Mouse (Mus musculus) neutrophil, adult 5-6 weeks (primary cell): ENCODE measurements around the gene Ctsz. TPM values are rescaled to one million over a fixed set of nuclear protein-coding genes. Genes with fewer than 3 reads are reported as not detected.

ENCODE experiments used
- ATAC-seq: fragments of 151-379, 151-347 bp; 2 replicates; pipeline ENCODE4 v1.8.0; 2017; ENCODE audit warnings: mild to moderate bottlenecking, moderate TSS enrichment; ENCODE audit not compliant: insufficient number of reproducible peaks, poor library complexity, low FRiP score, severe bottlenecking; ENCODE audit errors: extremely low read depth
- total RNA-seq: library from RNA; stranded (forward); fragments of 200-1000 nt; gene quantifications from 2 replicates; pipeline ENCODE4 v1.2.3, GENCODE M21; 2017

Gene Ctsz
- total RNA-seq, 1 experiment from 2014 or later, result 194 TPM

- ATAC-seq, result no peak
Measured at GRCm38 (mm10) chr2:174444359-174444758, 5.5 kb upstream of the Ctsz start.

GRCm38 (mm10) chr2:174443046-174443445 is 4.2 kb upstream of the Ctsz start:
- ATAC-seq, result no peak

- ATAC-seq, result no peak
Measured at GRCm38 (mm10) chr2:174442460-174442859, 3.6 kb upstream of the Ctsz start.

- no peak for ATAC-seq
Measured at GRCm38 (mm10) chr2:174441898-174442297, 3.1 kb upstream of the Ctsz start.

GRCm38 (mm10) chr2:174439961-174440360 is 1.1 kb upstream of the Ctsz start:
- no peak for ATAC-seq

- no peak for ATAC-seq
Measured at GRCm38 (mm10) chr2:174439450-174439838, 605 bp upstream of the Ctsz start.

- no peak for ATAC-seq
Measured at GRCm38 (mm10) chr2:174438181-174438580, 658 bp downstream of the Ctsz start.

- ATAC-seq, result peak; percentile 49
Measured at GRCm38 (mm10) chr2:174437697-174437982, 1.2 kb downstream of the Ctsz start.

GRCm38 (mm10) chr2:174436916-174437696 is 1.7 kb downstream of the Ctsz start:
- ATAC-seq, result no peak

- peak; percentile 59 for ATAC-seq
Measured at GRCm38 (mm10) chr2:174436076-174436701, 2.6 kb downstream of the Ctsz start.

GRCm38 (mm10) chr2:174434943-174435342 is 3.9 kb downstream of the Ctsz start:
- ATAC-seq, result no peak

- ATAC-seq, result no peak
Measured at GRCm38 (mm10) chr2:174428996-174429591, 9.7 kb downstream of the Ctsz start.

GRCm38 (mm10) chr2:174428076-174428835 is 10.6 kb downstream of the Ctsz start:
- no peak for ATAC-seq

- no peak for ATAC-seq
Measured at GRCm38 (mm10) chr2:174426856-174427255, 12.0 kb downstream of the Ctsz start.

GRCm38 (mm10) chr2:174424301-174425085 is 14.3 kb downstream of the Ctsz start:
- ATAC-seq, result no peak

- ATAC-seq, result no peak
Measured at GRCm38 (mm10) chr2:174421107-174421506, 17.7 kb downstream of the Ctsz start.

- peak; percentile 96 for ATAC-seq
Measured at GRCm38 (mm10) chr2:174415731-174416310, 23.0 kb downstream of the Ctsz start, which contains the start of gene Nelfcd. Gene Nelfcd, plus strand, starts transcription at chr2:174415804.

GRCm38 (mm10) chr2:174415001-174415730 is 23.7 kb downstream of the Ctsz start:
- no peak for ATAC-seq
